In genomic region chr11:69089616-69090290, GRCm38 (mm10) we compare ENCODE assay signal across 8 mouse cellular contexts. TPM values are rescaled to one million over a fixed set of nuclear protein-coding genes. Genes with fewer than 3 reads are reported as not detected.
A peak's percentile ranks its signal among the peaks of the same experiment; 100 is the strongest.
DNase-seq lines count a peak whose midpoint lies in the region; ATAC-seq and TF ChIP-seq lines count a peak whose summit lies in the region.

No protein-coding gene starts in this region.

- no peak for DNase-seq in lung, embryonic 14.5 days
- DNase-seq in lung, postnatal 25 days (ENCODE audit: low spot score) = no peak
- no peak for DNase-seq in embryonic facial prominence, embryonic 10.5 days (ENCODE audit: low spot score)
- DNase-seq in hindbrain, embryonic 10.5 days (ENCODE audit: low spot score) = no peak
- no peak for DNase-seq in urinary bladder, postnatal 4 days (ENCODE audit: low spot score in 2 of 2)
- no peak for DNase-seq in gastrocnemius, postnatal 36 days
- no peak for DNase-seq in lung, postnatal 36 days

- no peak for TF ChIP-seq CTCF in lung, embryonic 14.5 days (IDR thresholded peaks at IDR 0.05; ENCODE audit: low read depth)

- peak overlapping the region; percentile 92 for H3K4me2 ChIP-seq in lung, embryonic 14.5 days

- intact Hi-C loops in gastrocnemius, postnatal 36 days (cut with DNase I) = loop anchor here (2.0 to 10.0 kb wide), 3 partner anchors 17 to 895 kb away; partner anchors contain the start of genes Ctdnep1, Elp5 and Kdm6b

- ATAC-seq in lung, embryonic 14.5 days (ENCODE audit: insufficient read depth) = no peak

- H3K9me3 ChIP-seq in lung, embryonic 14.5 days (ENCODE audit: low read depth, low read length) = no peaks in the 10 kb centered on the region
- no peaks in the 10 kb centered on the region for H3K9me3 ChIP-seq in embryonic facial prominence, embryonic 10.5 days
- no peaks in the 10 kb centered on the region for H3K9me3 ChIP-seq in hindbrain, embryonic 10.5 days

- peaks cover 8% of the 10 kb centered on the region for H3K4me1 ChIP-seq in lung, embryonic 14.5 days (ENCODE audit: insufficient read depth)
- H3K4me1 ChIP-seq in embryonic facial prominence, embryonic 10.5 days = peaks cover 52% of the 10 kb centered on the region
- peaks cover 51% of the 10 kb centered on the region for H3K4me1 ChIP-seq in hindbrain, embryonic 10.5 days (replicated peaks)

- peaks cover 29% of the 10 kb centered on the region for H3K79me2 ChIP-seq in macrophage (ENCODE audit: inconsistent target)

- H3K27me3 ChIP-seq in lung, embryonic 14.5 days (ENCODE audit: insufficient read depth, low read length) = no peaks in the 10 kb centered on the region
- H3K27me3 ChIP-seq in embryonic facial prominence, embryonic 10.5 days (replicated peaks; ENCODE audit: low read depth, poor library complexity, severe bottlenecking) = no peaks in the 10 kb centered on the region
- no peaks in the 10 kb centered on the region for H3K27me3 ChIP-seq in hindbrain, embryonic 10.5 days (ENCODE audit: insufficient read depth, poor library complexity, severe bottlenecking)

- peak overlapping the region; percentile 99 for H3K9ac ChIP-seq in lung, embryonic 14.5 days

- H3K4me3 ChIP-seq in lung, embryonic 14.5 days (ENCODE audit: low read depth, low read length) = peak overlapping the region; percentile 100
- H3K4me3 ChIP-seq in embryonic facial prominence, embryonic 10.5 days = peak overlapping the region; percentile 87
- H3K4me3 ChIP-seq in hindbrain, embryonic 10.5 days = peak overlapping the region; percentile 100
- peak overlapping the region; percentile 74 for H3K4me3 ChIP-seq in macrophage (ENCODE audit: inconsistent target)

- peaks cover 35% of the 10 kb centered on the region for H3K36me3 ChIP-seq in lung, embryonic 14.5 days (ENCODE audit: insufficient read depth)
- peaks cover 34% of the 10 kb centered on the region for H3K36me3 ChIP-seq in embryonic facial prominence, embryonic 10.5 days (replicated peaks)
- peaks cover 33% of the 10 kb centered on the region for H3K36me3 ChIP-seq in hindbrain, embryonic 10.5 days
- peaks cover 5% of the 10 kb centered on the region; the same call in 1 of the 2 replicates for H3K36me3 ChIP-seq in macrophage (ENCODE audit: inconsistent target)

- no peak overlapping the region for H3K27ac ChIP-seq in lung, embryonic 14.5 days (ENCODE audit: low read depth)
- H3K27ac ChIP-seq in embryonic facial prominence, embryonic 10.5 days (replicated peaks) = peak overlapping the region; percentile 99; the same call in 1 of the 2 replicates
- peak overlapping the region; percentile 100 for H3K27ac ChIP-seq in hindbrain, embryonic 10.5 days
- no peak overlapping the region for H3K27ac ChIP-seq in macrophage

- 85% methylated on average over 12 of the region's 12 CpGs for WGBS in lung, embryonic 14.5 days
- WGBS in embryonic facial prominence, embryonic 10.5 days = 91% methylated on average over 12 of the region's 12 CpGs
- WGBS in hindbrain, embryonic 10.5 days = 93% methylated on average over 12 of the region's 12 CpGs
- 91% methylated on average over 12 of the region's 12 CpGs for WGBS in macrophage (ENCODE audit: missing documents)

RNA-seq across cellular contexts. Expression of gene Vamp2, which starts 1.5 kb away (rescaled TPM):
- polyA plus RNA-seq in lung, embryonic 14.5 days (2014; fragmentation: Nextera tagmentation; extraction: Ambion mirVana) = 64.0 and 64.2 TPM in 2 replicates
- polyA plus RNA-seq in embryonic facial prominence, embryonic 10.5 days (2016; fragmentation: Nextera tagmentation; extraction: Ambion mirVana) = 60.9 and 70.0 TPM in 2 replicates
- 67.1 and 108 TPM in 2 replicates for polyA plus RNA-seq in hindbrain, embryonic 10.5 days (2016; fragmentation: Nextera tagmentation; extraction: Ambion mirVana)
- 100 to 1,000 TPM in 20 of 26 experiments, 10 to 100 TPM in 6; 79.4 to 259 (median 167) TPM for total RNA-seq in macrophage (2018; cell fraction: chromatin; rRNA removed)
- total RNA-seq in macrophage (2018; cell fraction: cytosol; rRNA removed) = 10 to 100 TPM; 20.1 to 40.4 (median 26.4) TPM
- 100 to 1,000 TPM in 24 of 26 experiments, 10 to 100 TPM in 2; 83.9 to 283 (median 140) TPM for total RNA-seq in macrophage (2018; cell fraction: nucleus; rRNA removed)
- polyA plus RNA-seq in macrophage (2018) = 23.6 to 47.7 TPM (median 36.7 TPM) in 3 replicates
- 10 to 100 TPM; 26.7 to 38.1 TPM for total RNA-seq in gastrocnemius, postnatal 36 days (2021)

RNA-seq across cellular contexts. Expression of gene Per1, which starts 5.3 kb away (rescaled TPM):
- polyA plus RNA-seq in lung, embryonic 14.5 days (2014; fragmentation: Nextera tagmentation; extraction: Ambion mirVana) = 15.4 and 23.7 TPM in 2 replicates
- 6.1 and 7.3 TPM in 2 replicates for polyA plus RNA-seq in embryonic facial prominence, embryonic 10.5 days (2016; fragmentation: Nextera tagmentation; extraction: Ambion mirVana)
- 7.8 and 9.8 TPM in 2 replicates for polyA plus RNA-seq in hindbrain, embryonic 10.5 days (2016; fragmentation: Nextera tagmentation; extraction: Ambion mirVana)
- total RNA-seq in macrophage (2018; cell fraction: chromatin; rRNA removed) = 100 to 1,000 TPM in 3 of 26 experiments, 10 to 100 TPM in 20, 1 to 10 TPM in 3; 2.1 to 182 (median 41.9) TPM
- 10 to 100 TPM in 18 of 26 experiments, 1 to 10 TPM in 8; 1.2 to 30.8 (median 12.4) TPM for total RNA-seq in macrophage (2018; cell fraction: cytosol; rRNA removed)
- 100 to 1,000 TPM in 2 of 26 experiments, 10 to 100 TPM in 19, 1 to 10 TPM in 5; 3.2 to 114 (median 23.5) TPM for total RNA-seq in macrophage (2018; cell fraction: nucleus; rRNA removed)
- polyA plus RNA-seq in macrophage (2018) = 8.8 to 17.5 TPM (median 11.6 TPM) in 3 replicates
- total RNA-seq in gastrocnemius, postnatal 36 days (2021) = 10 to 100 TPM; 60.9 to 89.0 TPM

RNA-seq across cellular contexts. Expression of gene Tmem107, which starts 19.1 kb away (rescaled TPM):
- polyA plus RNA-seq in lung, embryonic 14.5 days (2014; fragmentation: Nextera tagmentation; extraction: Ambion mirVana) = 51.0 and 54.4 TPM in 2 replicates
- 41.0 and 44.5 TPM in 2 replicates for polyA plus RNA-seq in embryonic facial prominence, embryonic 10.5 days (2016; fragmentation: Nextera tagmentation; extraction: Ambion mirVana)
- polyA plus RNA-seq in hindbrain, embryonic 10.5 days (2016; fragmentation: Nextera tagmentation; extraction: Ambion mirVana) = 56.6 and 57.6 TPM in 2 replicates
- total RNA-seq in macrophage (2018; cell fraction: chromatin; rRNA removed) = 1 to 10 TPM in 7 of 26 experiments, under 1 TPM in 1, not detected in 18; 0.79 to 3.1 (median 1.5) TPM
- 1 to 10 TPM; 1.9 to 5.8 (median 3.9) TPM for total RNA-seq in macrophage (2018; cell fraction: cytosol; rRNA removed)
- total RNA-seq in macrophage (2018; cell fraction: nucleus; rRNA removed) = 1 to 10 TPM in 18 of 26 experiments, under 1 TPM in 1, not detected in 7; 0.86 to 6.4 (median 2.7) TPM
- polyA plus RNA-seq in macrophage (2018) = 4.1 to 7.3 TPM (median 4.2 TPM) in 3 replicates
- 1 to 10 TPM; 3.4 TPM for total RNA-seq in gastrocnemius, postnatal 36 days (2021)

RNA-seq across cellular contexts. Expression of gene Borcs6, which starts 30.2 kb away (rescaled TPM):
- 8.0 and 9.5 TPM in 2 replicates for polyA plus RNA-seq in lung, embryonic 14.5 days (2014; fragmentation: Nextera tagmentation; extraction: Ambion mirVana)
- polyA plus RNA-seq in embryonic facial prominence, embryonic 10.5 days (2016; fragmentation: Nextera tagmentation; extraction: Ambion mirVana) = 5.3 and 5.9 TPM in 2 replicates
- 8.5 and 12.6 TPM in 2 replicates for polyA plus RNA-seq in hindbrain, embryonic 10.5 days (2016; fragmentation: Nextera tagmentation; extraction: Ambion mirVana)
- total RNA-seq in macrophage (2018; cell fraction: chromatin; rRNA removed) = 10 to 100 TPM in 17 of 26 experiments, 1 to 10 TPM in 9; 3.6 to 22.4 (median 12.0) TPM
- total RNA-seq in macrophage (2018; cell fraction: cytosol; rRNA removed) = 10 to 100 TPM; 21.1 to 43.6 (median 31.0) TPM
- 10 to 100 TPM; 13.9 to 44.9 (median 28.3) TPM for total RNA-seq in macrophage (2018; cell fraction: nucleus; rRNA removed)
- 11.7 to 37.1 TPM (median 15.6 TPM) in 3 replicates for polyA plus RNA-seq in macrophage (2018)
- total RNA-seq in gastrocnemius, postnatal 36 days (2021) = 10 to 100 TPM; 17.4 to 18.8 TPM

RNA-seq across cellular contexts. Expression of gene Hes7, which starts 30.5 kb away (rescaled TPM):
- 0.57 and 0.68 TPM in 2 replicates for polyA plus RNA-seq in lung, embryonic 14.5 days (2014; fragmentation: Nextera tagmentation; extraction: Ambion mirVana)
- polyA plus RNA-seq in embryonic facial prominence, embryonic 10.5 days (2016; fragmentation: Nextera tagmentation; extraction: Ambion mirVana) = 0.16 and 0.36 TPM in 2 replicates
- polyA plus RNA-seq in hindbrain, embryonic 10.5 days (2016; fragmentation: Nextera tagmentation; extraction: Ambion mirVana) = 0.14 and 0.48 TPM in 2 replicates
- total RNA-seq in macrophage (2018; cell fraction: chromatin; rRNA removed) = under 1 TPM in 4 of 26 experiments, not detected in 22; 0.49 to 0.63 (median 0.55) TPM
- total RNA-seq in macrophage (2018; cell fraction: cytosol; rRNA removed) = under 1 TPM in 8 of 26 experiments, not detected in 18; 0.07 to 0.14 (median 0.09) TPM
- total RNA-seq in macrophage (2018; cell fraction: nucleus; rRNA removed) = 1 to 10 TPM in 2 of 26 experiments, under 1 TPM in 3, not detected in 21; 0.26 to 1.1 (median 0.44) TPM
- polyA plus RNA-seq in macrophage (2018) = not detected in 3 replicates
- not detected for total RNA-seq in gastrocnemius, postnatal 36 days (2021)

Comparison
In these comparisons a context has a peak if more than half of its experiments do, and no peak if none do; other contexts are left out.
1. H3K27ac ChIP-seq: peak in embryonic facial prominence, embryonic 10.5 days (single experiment) and hindbrain, embryonic 10.5 days (single experiment); none in lung, embryonic 14.5 days (single experiment) and macrophage (single experiment).
2. Peak in every context shown above with its lines, with median percentiles within 50 percentile points of each other: H3K4me3 ChIP-seq.